Mouse (Mus musculus) ES-Bruce4 (cell line): ENCODE measurements at regions not wholly inside any gene's neighbourhood (a gene's known extent, or its start where the extent isn't known, plus 50 kb on each side); places are given as distances from the start of the nearest gene placed in this dataset.

ENCODE experiments used
- CTCF ChIP-seq: IDR thresholded peaks from one replicate; pipeline ENCODE4 v1.8.1; 2011; ENCODE audit warnings: low read depth, low read length
- EP300 ChIP-seq: IDR thresholded peaks from 2 replicates; pipeline ENCODE4 v1.6.1; 2011; ENCODE audit warnings: low read depth, low read length; ENCODE audit not compliant: insufficient read depth

- TF ChIP-seq CTCF (no peak), EP300 (peak; percentile 83)
These were observed 263.8 kb upstream of the Irx3 start for GRCm38 (mm10) chr8:92065554-92066239.
